8 mouse cellular contexts compared by ENCODE assay signal in genomic region chr12:52699146-52699545, GRCm38 (mm10). TPM values are rescaled to one million over a fixed set of nuclear protein-coding genes. Genes with fewer than 3 reads are reported as not detected.
A peak's percentile ranks its signal among the peaks of the same experiment; 100 is the strongest.
DNase-seq lines count a peak whose midpoint lies in the region; ATAC-seq and TF ChIP-seq lines count a peak whose summit lies in the region.

Akap6 (plus strand) TSS chr12:52699383.

- no peak for TF ChIP-seq CTCF in lung, embryonic 14.5 days (IDR thresholded peaks at IDR 0.05; ENCODE audit: low read depth)

- H3K27me3 ChIP-seq in lung, embryonic 14.5 days (ENCODE audit: insufficient read depth, low read length) = no peaks in the 10 kb centered on the region
- H3K27me3 ChIP-seq in stomach, embryonic 15.5 days (replicated peaks) = no peaks in the 10 kb centered on the region

- H3K4me1 ChIP-seq in lung, embryonic 14.5 days (ENCODE audit: insufficient read depth) = peaks cover 5% of the 10 kb centered on the region
- peaks cover 4% of the 10 kb centered on the region for H3K4me1 ChIP-seq in stomach, embryonic 15.5 days

- H3K4me2 ChIP-seq in lung, embryonic 14.5 days = 0 out of 2 replicates have a peak within 1 kb of the TSS, but pooled peaks have one; percentile 50
- H3K4me2 ChIP-seq in stomach, embryonic 15.5 days = peak within 1 kb of the TSS; percentile 29; the same call in 1 of the 2 replicates

- H3K36me3 ChIP-seq in lung, embryonic 14.5 days (ENCODE audit: insufficient read depth) = no peaks in the 10 kb centered on the region
- H3K36me3 ChIP-seq in stomach, embryonic 15.5 days = no peaks in the 10 kb centered on the region

- H3K9me3 ChIP-seq in lung, embryonic 14.5 days (ENCODE audit: low read depth, low read length) = no peaks in the 10 kb centered on the region
- H3K9me3 ChIP-seq in stomach, embryonic 15.5 days = no peaks in the 10 kb centered on the region

- no peak within 1 kb of the TSS for H3K4me3 ChIP-seq in lung, embryonic 14.5 days (ENCODE audit: low read depth, low read length)
- no peak within 1 kb of the TSS for H3K4me3 ChIP-seq in stomach, embryonic 15.5 days (replicated peaks)

- no peak for DNase-seq in lung, embryonic 14.5 days
- no peak for DNase-seq in lung, postnatal 36 days
- peak; percentile 73 to 82 for DNase-seq in frontal cortex, postnatal 10 days (ENCODE audit: low spot score in 2 of 2)
- DNase-seq in hindlimb bud, embryonic 11.5 days (ENCODE audit: extremely low spot score, low read depth, low spot score) = peak; percentile 22
- peak; percentile 84 for DNase-seq in mesoderm, embryonic 11.5 days (ENCODE audit: low read depth, low spot score)
- DNase-seq in urinary bladder, adult 2 months (ENCODE audit: low spot score) = no peak
- DNase-seq in adrenal gland, adult 18-20 months (ENCODE audit: low spot score in 2 of 2) = no peak

- no peak for ATAC-seq in lung, embryonic 14.5 days (ENCODE audit: insufficient read depth)
- ATAC-seq in stomach, embryonic 15.5 days (ENCODE audit: insufficient read depth, low FRiP score, low read depth) = no peak

- no peak within 1 kb of the TSS for H3K27ac ChIP-seq in lung, embryonic 14.5 days (ENCODE audit: low read depth)
- peak within 1 kb of the TSS; percentile 73; the same call in 1 of the 2 replicates for H3K27ac ChIP-seq in stomach, embryonic 15.5 days

- no peak within 1 kb of the TSS for H3K9ac ChIP-seq in lung, embryonic 14.5 days
- no peak within 1 kb of the TSS for H3K9ac ChIP-seq in stomach, embryonic 15.5 days

- WGBS in lung, embryonic 14.5 days = 71% methylated on average over 6 of the region's 6 CpGs
- whole genome bisulfite sequencing in stomach, embryonic 15.5 days = 65% methylated on average over 6 of the region's 6 CpGs

RNA-seq across cellular contexts. Expression of gene Akap6, which starts in this region (rescaled TPM):
- 0.51 and 0.68 TPM in 2 replicates for polyA plus RNA-seq in lung, embryonic 14.5 days (2014; fragmentation: Nextera tagmentation; extraction: Ambion mirVana)
- 1.6 and 1.9 TPM in 2 replicates for polyA plus RNA-seq in stomach, embryonic 15.5 days (2015; fragmentation: Nextera tagmentation; extraction: Ambion mirVana)
- 4.1 and 6.3 TPM in 2 replicates for polyA plus RNA-seq in urinary bladder, adult 2 months (2012; rRNA removed)
- 1 to 10 TPM; 2.2 to 2.5 TPM for total RNA-seq in adrenal gland, adult 18-20 months (2021)

Comparison
In these comparisons a context has a peak if more than half of its experiments do, and no peak if none do; other contexts are left out.
1. DNase-seq: peak in frontal cortex, postnatal 10 days (2 of 2), hindlimb bud, embryonic 11.5 days (single experiment) and mesoderm, embryonic 11.5 days (single experiment); none in lung, embryonic 14.5 days (single experiment), lung, postnatal 36 days (single experiment), urinary bladder, adult 2 months (single experiment) and adrenal gland, adult 18-20 months (0 of 2).